Comparison of ENCODE assay signal across 16 mouse cellular contexts in the genomic region with DNA sequence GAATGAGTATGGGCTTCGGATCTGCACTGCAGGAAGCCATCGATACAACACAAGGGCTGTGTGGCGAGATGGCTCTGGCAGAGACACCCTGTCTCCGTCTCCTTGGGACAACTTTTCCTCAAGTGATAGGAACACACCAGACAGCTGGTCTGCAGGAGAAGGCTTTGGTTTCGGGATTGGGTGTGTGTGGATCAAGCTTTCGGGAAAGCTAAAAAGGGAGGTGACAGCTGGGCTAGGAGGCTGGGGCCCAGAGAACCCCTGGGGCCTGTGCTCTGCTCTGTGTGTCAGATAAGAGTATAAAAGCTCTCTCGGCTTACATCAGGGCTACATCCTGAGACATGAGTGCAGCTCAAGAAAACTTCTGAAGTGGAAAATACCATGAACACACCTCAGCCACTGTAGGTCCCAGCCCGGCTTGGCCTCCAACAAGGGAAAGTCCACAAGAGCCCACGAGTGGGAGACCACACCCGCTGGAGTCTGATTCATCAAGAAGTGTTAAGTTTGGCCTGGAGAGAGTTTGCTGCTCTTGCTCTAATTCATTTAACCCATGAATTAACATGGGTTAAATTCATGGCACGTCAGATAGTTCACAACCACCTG. TPM values are rescaled to one million over a fixed set of nuclear protein-coding genes. Genes with fewer than 3 reads are reported as not detected.
DNase-seq lines count a peak whose midpoint lies in the region; ATAC-seq and TF ChIP-seq lines count a peak whose summit lies in the region.
"Had no signal": no experiment of that assay in that cellular context is flagged by ENCODE, and none has a peak within 500 bp of the region (broad histone marks: within the 10 kb centered on the region; RNA-seq: fewer than 3 reads in every experiment).

No protein-coding gene starts in this region.

- H3K4me1 ChIP-seq in liver, embryonic 12.5 days = peaks cover 40% of the 10 kb centered on the region
- peaks cover 57% of the 10 kb centered on the region for H3K4me1 ChIP-seq in heart, embryonic 16.5 days (ENCODE audit: control insufficient read depth, insufficient read depth, low read length)
- peaks cover 5% of the 10 kb centered on the region; the same call in 1 of the 2 replicates for H3K4me1 ChIP-seq in midbrain, embryonic 16.5 days (ENCODE audit: control insufficient read depth, insufficient read depth, low read length)

- H3ac ChIP-seq in myocyte (ENCODE audit: control insufficient read depth, insufficient read length) = no peak overlapping the region

- DNase-seq in frontal cortex, postnatal 25 days (ENCODE audit: low spot score in 2 of 2) = no peak
- DNase-seq in liver = no peak
- no peak for DNase-seq in urinary bladder, postnatal 4 days (ENCODE audit: low spot score in 2 of 2)
- DNase-seq: thymus, postnatal 36 days had no signal

- no peak for TF ChIP-seq POLR2A in myocyte (IDR thresholded peaks at IDR 0.05; ENCODE audit: insufficient read length, low read depth)

- 0 out of 2 replicates have a peak overlapping the region, but pooled peaks have one; percentile 1 for H3K4me2 ChIP-seq in liver, embryonic 12.5 days
- H3K4me2 ChIP-seq in heart, embryonic 16.5 days (ENCODE audit: low read depth, low read length) = no peak overlapping the region
- H3K4me2 ChIP-seq in myocyte (ENCODE audit: low read depth) = no peak overlapping the region
- H3K4me2 ChIP-seq in midbrain, embryonic 16.5 days (ENCODE audit: low read length) = no peak overlapping the region
- H3K4me2 ChIP-seq: forebrain, embryonic 12.5 days; midbrain, embryonic 15.5 days; neural tube, embryonic 12.5 days had no signal

- 54% methylated on average over 11 of the region's 11 CpGs for WGBS in liver, embryonic 12.5 days (ENCODE audit: insufficient replicate concordance)
- WGBS in heart, embryonic 16.5 days = 32% methylated on average over 11 of the region's 11 CpGs
- 70% methylated on average over 11 of the region's 11 CpGs for WGBS in midbrain, embryonic 16.5 days

- H3K36me3 ChIP-seq in liver, embryonic 12.5 days = no peaks in the 10 kb centered on the region
- H3K36me3 ChIP-seq in heart, embryonic 16.5 days (ENCODE audit: control insufficient read depth, insufficient read depth) = no peaks in the 10 kb centered on the region
- no peaks in the 10 kb centered on the region for H3K36me3 ChIP-seq in myocyte (ENCODE audit: control insufficient read depth, insufficient read depth)
- no peaks in the 10 kb centered on the region for H3K36me3 ChIP-seq in midbrain, embryonic 16.5 days (ENCODE audit: control insufficient read depth, insufficient read depth, low read length)
- H3K36me3 ChIP-seq: forebrain, embryonic 12.5 days; G1E; midbrain, embryonic 15.5 days; neural tube, embryonic 12.5 days had no signal

- H3K9me3 ChIP-seq in liver, embryonic 12.5 days (replicated peaks) = no peaks in the 10 kb centered on the region
- H3K9me3 ChIP-seq in heart, embryonic 16.5 days (replicated peaks; ENCODE audit: control insufficient read depth, low read length) = no peaks in the 10 kb centered on the region
- H3K9me3 ChIP-seq in midbrain, embryonic 16.5 days (replicated peaks; ENCODE audit: control insufficient read depth, low read length, poor library complexity, severe bottlenecking) = no peaks in the 10 kb centered on the region
- H3K9me3 ChIP-seq: forebrain, embryonic 12.5 days; midbrain, embryonic 15.5 days; neural tube, embryonic 12.5 days had no signal

- H3K4me3 ChIP-seq in liver, embryonic 12.5 days = no peak overlapping the region
- H3K4me3 ChIP-seq in heart, embryonic 16.5 days (ENCODE audit: low read length) = no peak overlapping the region
- no peak overlapping the region for H3K4me3 ChIP-seq in myocyte
- no peak overlapping the region for H3K4me3 ChIP-seq in midbrain, embryonic 16.5 days (ENCODE audit: low read depth, low read length)
- H3K4me3 ChIP-seq: forebrain, embryonic 12.5 days; midbrain, embryonic 15.5 days; neural tube, embryonic 12.5 days had no signal

- H3K27ac ChIP-seq in liver, embryonic 12.5 days = 0 out of 2 replicates have a peak overlapping the region, but pooled peaks have one; percentile 8
- peak overlapping the region; percentile 83 for H3K27ac ChIP-seq in heart, embryonic 16.5 days (ENCODE audit: low read length)
- no peak overlapping the region for H3K27ac ChIP-seq in midbrain, embryonic 16.5 days (ENCODE audit: low read length)
- H3K27ac ChIP-seq: forebrain, embryonic 12.5 days; midbrain, embryonic 15.5 days; neural tube, embryonic 12.5 days had no signal

- H3K9ac ChIP-seq in liver, embryonic 12.5 days = no peak overlapping the region; the same call in 1 of the 2 replicates
- H3K9ac ChIP-seq in heart, embryonic 16.5 days (ENCODE audit: low read length) = no peak overlapping the region
- H3K9ac ChIP-seq in midbrain, embryonic 16.5 days (ENCODE audit: low read depth, low read length) = no peak overlapping the region
- H3K9ac ChIP-seq: forebrain, embryonic 12.5 days; midbrain, embryonic 15.5 days; neural tube, embryonic 12.5 days had no signal

- peak; percentile 38 for ATAC-seq in frontal cortex, adult (ENCODE audit: low TSS enrichment)
- peak; percentile 20; the same call in 1 of the 2 replicates for ATAC-seq in liver, embryonic 12.5 days
- ATAC-seq in heart, embryonic 16.5 days (replicated peaks; ENCODE audit: extremely low read depth, insufficient read depth, low FRiP score) = peak; percentile 23; the same call in 1 of the 2 replicates
- ATAC-seq in midbrain, embryonic 16.5 days = no peak
- ATAC-seq: midbrain, embryonic 15.5 days had no signal

- H3K79me2 ChIP-seq in myocyte (ENCODE audit: control insufficient read depth, insufficient read depth) = no peaks in the 10 kb centered on the region

- no peaks in the 10 kb centered on the region for H3K27me3 ChIP-seq in liver, embryonic 12.5 days (replicated peaks)
- no peaks in the 10 kb centered on the region for H3K27me3 ChIP-seq in heart, embryonic 16.5 days (ENCODE audit: control insufficient read depth, insufficient read depth, low read length)
- no peaks in the 10 kb centered on the region for H3K27me3 ChIP-seq in myocyte (ENCODE audit: control insufficient read depth, insufficient read depth, insufficient read length)
- no peaks in the 10 kb centered on the region for H3K27me3 ChIP-seq in midbrain, embryonic 16.5 days (ENCODE audit: control insufficient read depth, insufficient read depth, low read depth, low read length)
- H3K27me3 ChIP-seq: forebrain, embryonic 12.5 days; midbrain, embryonic 15.5 days; neural tube, embryonic 12.5 days had no signal

TF ChIP-seq in myocyte, 11 proteins besides CTCF, POLR2A, EP300 and RAD21:
- no peak for TF ChIP-seq SRF (IDR thresholded peaks at IDR 0.05; ENCODE audit: control insufficient read depth, insufficient read length, low read depth)
- peak; percentile 55 to 87 (median 84) for TF ChIP-seq MYOD1 (IDR thresholded peaks at IDR 0.05; ENCODE audit: control insufficient read depth in 1 of 3, insufficient read length in 2 of 3, low read depth in 2 of 3)
- peak; percentile 89 for TF ChIP-seq TCF12 (IDR thresholded peaks at IDR 0.05; ENCODE audit: insufficient read depth, poor library complexity, severe bottlenecking)
- peak; percentile 54 to 96 (median 94) for TF ChIP-seq MYOG (IDR thresholded peaks at IDR 0.05; ENCODE audit: control insufficient read depth in 1 of 3, insufficient read depth in 1 of 3, insufficient read length in 2 of 3, low read depth in 2 of 3)

RNA-seq across cellular contexts. Expression of gene Crybb3, which starts 26.9 kb away (rescaled TPM):
- polyA plus RNA-seq in liver, embryonic 12.5 days (2016; fragmentation: Nextera tagmentation; extraction: Ambion mirVana) = not detected in 2 replicates
- polyA plus RNA-seq in heart, embryonic 16.5 days (2015; fragmentation: Nextera tagmentation; extraction: Ambion mirVana) = 0.91 and 1.1 TPM in 2 replicates
- 0.30 TPM for polyA plus RNA-seq in myocyte (2012; fragmentation: generic; extraction: Trizol)
- polyA plus RNA-seq in midbrain, embryonic 16.5 days (2015; fragmentation: Nextera tagmentation; extraction: Ambion mirVana) = 0.60 and 2.3 TPM in 2 replicates
- polyA plus RNA-seq: G1E had no signal

RNA-seq across cellular contexts. Expression of gene Crybb2, which starts 38.3 kb away (rescaled TPM):
- not detected in 2 replicates for polyA plus RNA-seq in liver, embryonic 12.5 days (2016; fragmentation: Nextera tagmentation; extraction: Ambion mirVana)
- not detected in 2 replicates for polyA plus RNA-seq in heart, embryonic 16.5 days (2015; fragmentation: Nextera tagmentation; extraction: Ambion mirVana)
- not detected for polyA plus RNA-seq in myocyte (2012; fragmentation: generic; extraction: Trizol)
- not detected in 2 replicates for polyA plus RNA-seq in midbrain, embryonic 16.5 days (2015; fragmentation: Nextera tagmentation; extraction: Ambion mirVana)
- polyA plus RNA-seq: embryonic facial prominence, embryonic 11.5 days; forebrain, embryonic 12.5 days; G1E; intestine, embryonic 14.5 days; midbrain, embryonic 15.5 days; neural tube, embryonic 12.5 days; stomach, embryonic 14.5 days had no signal
